Mouse (Mus musculus) thymus, postnatal 0 days (tissue): Measurements from ENCODE around the gene Prmt8. TPM values are rescaled to one million over a fixed set of nuclear protein-coding genes. Genes with fewer than 3 reads are reported as not detected.

ENCODE experiments used
- DNase-seq: peaks from one replicate; pipeline ENCODE4 v3.0.0-alpha.2; 2015; ENCODE audit warnings: low spot score
- polyA plus RNA-seq: library from polyadenylated mRNA; unstranded; fragments of >200 nt; fragmentation: Nextera tagmentation; extraction: Ambion mirVana; gene quantifications from 2 replicates; pipeline ENCODE4 v1.2.1, GENCODE M21; 2015

Gene Prmt8
- polyA plus RNA-seq, 1 experiment from 2014 or later = not detected

GRCm38 (mm10) chr6:127740711-127741110 is 28.6 kb downstream of the Prmt8 start:
- DNase-seq = no peak

- no peak for DNase-seq
Measured at GRCm38 (mm10) chr6:127739921-127740320, 29.4 kb downstream of the Prmt8 start.

GRCm38 (mm10) chr6:127735130-127735981 is 33.9 kb downstream of the Prmt8 start:
- DNase-seq = no peak

- DNase-seq = no peak
Measured at GRCm38 (mm10) chr6:127723126-127723525, 46.1 kb downstream of the Prmt8 start.

- DNase-seq = no peak
Measured at GRCm38 (mm10) chr6:127719875-127720274, 49.4 kb downstream of the Prmt8 start.

- no peak for DNase-seq
Measured at GRCm38 (mm10) chr6:127717239-127718137, 51.8 kb downstream of the Prmt8 start.

GRCm38 (mm10) chr6:127715428-127715827 is 53.8 kb downstream of the Prmt8 start:
- DNase-seq = no peak

- no peak for DNase-seq
Measured at GRCm38 (mm10) chr6:127714906-127715305, 54.4 kb downstream of the Prmt8 start.

- DNase-seq = no peak
Measured at GRCm38 (mm10) chr6:127708218-127708628, 61.0 kb downstream of the Prmt8 start.

- no peak for DNase-seq
Measured at GRCm38 (mm10) chr6:127701036-127701783, 68.1 kb downstream of the Prmt8 start.

- no peak for DNase-seq
Measured at GRCm38 (mm10) chr6:127693681-127694080, 75.6 kb downstream of the Prmt8 start.

GRCm38 (mm10) chr6:127692298-127692697 is 77.0 kb downstream of the Prmt8 start:
- DNase-seq = no peak

- no peak for DNase-seq
Measured at GRCm38 (mm10) chr6:127687181-127687860, 82.0 kb downstream of the Prmt8 start.

- DNase-seq = no peak
Measured at GRCm38 (mm10) chr6:127684981-127685380, 84.3 kb downstream of the Prmt8 start.

- DNase-seq = no peak
Measured at GRCm38 (mm10) chr6:127683561-127683960, 85.7 kb downstream of the Prmt8 start.

- DNase-seq = no peak
Measured at GRCm38 (mm10) chr6:127680784-127681183, 88.5 kb downstream of the Prmt8 start.

GRCm38 (mm10) chr6:127678998-127679397 is 90.3 kb downstream of the Prmt8 start:
- DNase-seq = no peak

- no peak for DNase-seq
Measured at GRCm38 (mm10) chr6:127678320-127678719, 91.0 kb downstream of the Prmt8 start.

- no peak for DNase-seq
Measured at GRCm38 (mm10) chr6:127676866-127677265, 92.4 kb downstream of the Prmt8 start.

- DNase-seq = no peak
Measured at GRCm38 (mm10) chr6:127672071-127672470, 97.2 kb downstream of the Prmt8 start.

- DNase-seq = no peak
Measured at GRCm38 (mm10) chr6:127670031-127670430, 99.2 kb downstream of the Prmt8 start.
